Mouse (Mus musculus): ENCODE measurements around the gene Gm10518.

Gene Gm10518

DNA sequence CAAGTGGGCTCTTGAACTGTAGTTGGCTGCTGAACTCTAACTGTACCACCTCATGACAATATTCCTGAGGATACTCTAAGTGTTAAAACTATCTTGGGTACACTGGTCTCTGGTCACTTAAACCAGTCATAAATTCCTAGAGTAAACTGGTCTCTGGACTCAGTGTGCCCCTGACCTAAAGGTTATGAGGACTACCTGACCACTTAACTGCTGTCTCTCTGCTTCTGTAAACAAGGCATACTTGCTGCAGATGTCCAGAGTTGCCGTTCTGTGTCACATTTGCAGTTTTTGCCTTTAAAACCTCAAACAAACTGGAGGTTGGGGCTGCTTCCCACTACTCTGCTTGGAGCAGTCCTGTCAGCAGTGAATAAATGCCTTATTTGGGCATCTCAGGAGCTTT is 30.4 kb downstream of the Gm10518 start:
- DNase-seq (ENCODE audit: low read depth, low spot score), result no peak

DNA sequence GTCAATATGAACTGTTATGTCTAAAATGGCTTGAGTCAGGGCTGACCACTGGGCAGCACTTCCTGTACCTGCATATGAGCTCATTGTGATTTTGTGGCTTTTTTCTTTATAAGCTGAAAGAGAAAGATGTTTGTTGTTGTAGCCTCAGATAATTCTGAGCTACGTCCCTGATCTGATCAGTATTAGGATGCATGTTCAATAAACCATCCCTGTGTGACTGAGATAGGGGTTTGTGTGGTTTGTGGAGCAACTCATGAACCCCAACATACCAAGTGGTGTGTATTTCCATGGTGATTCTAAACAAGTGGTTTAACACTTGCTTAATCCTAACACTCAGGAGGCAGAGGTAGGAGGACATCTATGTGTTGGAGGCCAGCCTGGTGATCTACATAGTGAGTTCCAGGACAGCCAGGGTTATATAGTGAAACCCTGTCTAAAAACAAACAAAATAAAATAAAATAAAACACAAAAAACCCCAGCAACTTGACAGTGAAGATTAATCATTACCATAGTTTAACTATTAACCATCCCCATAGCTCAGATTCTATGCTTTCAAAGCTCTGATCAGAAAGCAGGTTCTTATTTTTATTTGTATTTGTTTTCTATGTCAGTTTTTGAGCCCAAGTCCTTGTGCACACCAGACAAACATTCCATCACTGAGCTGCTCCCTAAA is 32.7 kb downstream of the Gm10518 start:
- DNase-seq (ENCODE audit: low read depth, low spot score), result no peak

DNA sequence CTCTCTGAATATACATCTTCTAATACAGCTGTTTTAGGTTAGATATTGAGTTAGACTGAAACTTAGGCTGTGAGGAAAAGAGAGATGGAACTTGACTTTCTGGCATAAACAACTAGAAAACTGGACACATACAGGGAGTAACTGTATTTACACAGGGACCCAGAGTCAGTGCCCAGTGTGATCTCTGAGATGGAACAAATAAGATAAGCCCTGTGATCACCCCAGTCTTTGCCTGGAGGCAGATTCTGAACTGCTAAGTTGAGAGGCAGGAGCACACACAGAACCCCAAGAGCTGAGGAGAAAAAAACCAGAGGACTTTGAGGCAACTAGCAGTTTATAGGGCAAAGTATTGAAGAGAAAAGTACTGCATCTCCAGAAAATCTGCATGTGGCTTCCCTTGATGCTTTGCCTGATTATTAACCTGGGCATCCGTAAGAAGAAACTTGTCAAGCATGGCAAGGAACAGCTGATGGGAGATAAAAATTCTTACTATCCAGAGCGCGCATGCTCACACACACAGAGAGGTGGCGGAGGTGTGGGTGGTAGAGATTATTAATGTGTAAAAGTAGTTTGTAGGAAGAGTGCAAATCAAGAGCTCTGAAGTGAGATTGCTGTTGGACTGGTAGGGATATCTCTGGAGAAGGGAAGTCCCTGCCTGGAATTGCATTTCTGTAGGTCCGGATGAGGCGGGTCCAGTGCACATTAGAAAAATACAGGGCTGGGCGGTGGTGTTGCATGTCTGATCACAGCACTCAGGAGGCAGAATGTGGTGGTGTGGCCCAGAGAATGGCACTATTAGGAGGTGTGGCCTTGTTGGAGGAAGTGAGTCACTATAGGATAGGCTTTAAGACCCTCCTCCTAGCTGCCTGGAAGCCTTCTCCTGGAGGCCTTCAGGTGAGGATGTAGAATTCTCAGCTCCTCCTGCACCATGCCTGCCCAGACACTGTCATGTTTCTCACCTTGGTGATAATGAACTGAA is 33.5 kb downstream of the Gm10518 start:
- DNase-seq (ENCODE audit: low read depth, low spot score), result no peak

DNA sequence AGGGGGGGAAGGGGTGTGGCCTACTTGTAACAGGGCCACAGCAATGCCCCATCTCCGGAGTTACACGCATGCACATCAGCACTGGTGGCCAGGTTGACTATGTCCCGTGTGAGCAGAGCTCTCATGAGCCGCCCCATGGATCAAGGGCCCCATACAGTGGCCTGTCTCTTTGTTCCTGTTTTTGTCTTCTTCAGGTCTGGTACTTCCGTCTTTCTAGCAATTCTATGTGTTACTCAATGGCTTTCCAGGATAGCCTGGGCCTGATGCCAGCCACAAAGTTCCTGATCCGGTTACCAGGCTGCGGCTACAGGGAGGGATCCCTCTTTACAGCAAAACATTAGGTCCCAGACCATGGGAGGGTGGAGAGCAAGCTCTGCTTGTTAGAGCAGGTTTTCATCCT is 39.4 kb downstream of the Gm10518 start:
- DNase-seq (ENCODE audit: low read depth, low spot score), result no peak

DNA sequence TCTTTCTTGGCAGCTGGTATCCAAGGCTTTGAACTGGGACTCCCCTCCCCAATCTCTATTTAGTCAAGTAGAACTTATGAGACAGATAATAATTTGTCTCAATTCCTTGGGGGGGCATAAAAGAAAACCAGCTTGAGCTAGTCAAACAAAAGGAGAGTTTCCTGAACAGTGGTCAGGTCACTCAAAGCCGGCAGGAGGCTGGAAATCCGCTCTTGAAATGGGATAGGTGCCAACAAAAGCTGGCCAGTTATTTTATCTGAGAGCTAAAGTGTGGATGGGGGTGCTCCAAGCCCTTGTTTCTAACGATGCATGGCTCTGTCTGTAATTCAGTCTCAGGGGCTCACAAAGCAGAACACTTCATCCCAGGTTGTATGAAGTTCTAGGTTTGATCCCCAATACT is 40.8 kb downstream of the Gm10518 start:
- no peak for DNase-seq (ENCODE audit: low read depth, low spot score)

DNA sequence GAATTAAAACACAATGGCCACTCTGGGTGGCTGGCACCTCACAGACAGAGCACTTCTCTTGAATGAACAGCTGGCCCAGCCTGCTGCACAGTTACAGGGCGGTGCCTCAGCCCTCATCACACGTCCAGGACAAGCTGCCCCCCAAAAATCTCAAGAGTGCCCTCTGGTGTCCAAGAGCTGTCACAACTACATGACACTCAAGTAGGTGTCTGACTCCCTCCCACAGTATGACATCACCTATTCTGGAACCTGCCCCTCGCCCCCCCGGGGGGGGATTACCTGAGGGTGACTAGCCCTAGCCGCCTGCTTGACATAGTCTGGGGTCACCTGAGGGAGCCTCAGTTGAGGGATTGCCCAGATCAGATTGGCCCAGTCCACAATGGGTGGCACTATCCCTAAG is 41.7 kb downstream of the Gm10518 start:
- DNase-seq (ENCODE audit: low read depth, low spot score), result peak; percentile 67

DNA sequence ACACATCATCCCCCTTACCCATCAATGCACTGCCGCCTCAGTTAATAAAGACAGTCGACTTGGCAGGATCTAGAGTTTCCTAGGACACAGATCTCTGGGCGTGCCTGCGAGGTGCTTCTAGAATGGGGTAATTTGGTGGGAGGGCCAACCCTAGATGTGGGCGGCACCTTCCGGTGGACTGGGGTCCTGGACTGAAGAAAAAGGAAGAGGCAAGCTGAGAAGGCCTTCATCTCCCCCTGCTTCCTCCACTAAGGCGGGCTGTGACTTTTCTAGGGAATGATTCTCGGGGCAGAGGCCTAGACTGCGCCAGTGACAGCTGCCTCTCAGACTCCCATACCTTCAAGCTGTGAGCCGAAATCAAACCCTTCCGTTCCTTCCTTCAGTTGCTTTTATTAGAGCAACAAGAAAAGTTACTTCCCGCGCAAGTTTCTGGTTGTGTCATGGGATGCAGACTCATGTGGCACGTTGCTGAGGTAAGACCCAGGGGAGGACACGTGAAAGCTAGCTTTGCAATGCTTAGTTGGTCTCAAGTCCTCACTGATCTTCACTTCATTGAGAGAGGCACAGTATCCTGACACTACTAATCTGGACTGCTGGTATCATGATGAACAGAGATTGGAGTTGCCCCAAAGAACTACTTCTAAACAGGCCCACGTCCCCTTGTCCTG is 42.8 kb downstream of the Gm10518 start:
- no peak for DNase-seq (ENCODE audit: low read depth, low spot score)

DNA sequence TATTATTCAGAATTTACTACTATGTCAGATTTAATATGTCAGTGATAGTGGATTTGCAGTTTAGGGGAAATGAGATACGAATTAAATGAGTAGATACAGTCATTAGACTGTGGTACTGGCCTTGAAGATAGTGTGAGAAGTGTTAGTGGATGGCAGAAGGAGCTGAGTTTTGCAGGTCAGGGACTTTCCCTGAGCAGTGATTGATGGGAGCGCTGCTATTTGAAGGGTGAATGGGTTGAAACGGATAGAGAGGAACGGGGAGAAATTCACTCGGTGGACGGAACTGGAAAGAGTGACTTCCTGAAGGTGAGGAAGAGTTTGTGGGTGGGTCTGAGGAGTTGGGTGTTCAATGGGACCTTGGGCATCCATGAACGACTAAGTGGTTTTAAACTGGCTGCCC is 44.0 kb downstream of the Gm10518 start:
- no peak for DNase-seq (ENCODE audit: low read depth, low spot score)

DNA sequence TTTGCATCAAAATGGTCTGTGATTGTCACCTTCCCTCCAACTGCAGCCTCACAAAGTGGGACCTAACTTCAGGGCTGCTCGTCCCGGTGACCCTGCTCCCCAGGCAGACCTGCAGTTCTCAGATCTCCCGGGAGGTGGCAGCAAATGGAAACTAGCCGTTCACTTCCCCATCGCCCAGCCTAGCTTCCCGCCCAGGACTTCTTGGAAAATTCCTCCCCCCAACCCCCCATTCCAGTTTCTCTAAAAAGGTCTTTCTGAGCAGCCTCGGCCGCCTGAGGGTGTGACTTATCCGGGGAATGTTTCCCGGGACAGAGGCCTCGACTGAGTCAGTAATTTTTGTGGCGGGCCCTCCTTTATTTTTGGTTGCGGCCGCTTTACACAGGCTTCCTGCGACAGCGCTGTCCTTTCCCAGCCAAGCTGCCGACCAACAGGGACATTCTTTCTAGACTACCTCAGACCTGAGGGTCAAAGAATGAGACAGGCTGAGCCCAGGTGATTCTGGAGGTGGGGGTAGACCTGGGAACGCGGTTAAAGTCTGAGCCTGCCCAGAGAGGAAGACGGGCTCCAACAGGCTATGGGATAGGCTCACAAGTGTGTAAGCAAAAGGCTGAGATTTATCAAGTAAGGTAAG is 44.7 kb downstream of the Gm10518 start:
- peak; percentile 49 for DNase-seq (ENCODE audit: low read depth, low spot score)

DNA sequence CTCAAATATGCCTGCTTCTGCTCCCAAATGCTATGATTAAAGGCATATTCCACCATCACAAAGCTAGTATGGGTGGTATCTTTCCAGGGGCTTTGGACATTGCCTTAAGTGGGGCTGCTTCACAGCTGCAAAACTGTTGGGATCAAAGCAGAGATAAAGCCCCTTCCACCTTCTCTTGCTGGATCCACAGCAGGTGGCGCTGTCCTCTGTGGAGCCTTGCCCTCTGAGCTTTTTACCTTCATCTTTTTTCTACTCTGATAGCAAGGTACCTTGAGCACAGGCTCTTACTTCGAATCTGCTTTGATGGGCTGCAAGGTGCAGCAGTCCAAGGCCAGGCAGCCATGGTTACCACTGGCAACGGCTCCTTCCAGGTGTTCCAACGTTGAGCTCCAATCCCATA is 50.2 kb downstream of the Gm10518 start:
- peak; percentile 33 for DNase-seq (ENCODE audit: low read depth, low spot score)

Measured in c-Kit-negative CD71-positive TER-119-positive erythroid progenitor cells, embryonic 14.5 days (primary cell).